Mouse (Mus musculus): ENCODE results near the gene Rnf144b.

Gene Rnf144b

DNA sequence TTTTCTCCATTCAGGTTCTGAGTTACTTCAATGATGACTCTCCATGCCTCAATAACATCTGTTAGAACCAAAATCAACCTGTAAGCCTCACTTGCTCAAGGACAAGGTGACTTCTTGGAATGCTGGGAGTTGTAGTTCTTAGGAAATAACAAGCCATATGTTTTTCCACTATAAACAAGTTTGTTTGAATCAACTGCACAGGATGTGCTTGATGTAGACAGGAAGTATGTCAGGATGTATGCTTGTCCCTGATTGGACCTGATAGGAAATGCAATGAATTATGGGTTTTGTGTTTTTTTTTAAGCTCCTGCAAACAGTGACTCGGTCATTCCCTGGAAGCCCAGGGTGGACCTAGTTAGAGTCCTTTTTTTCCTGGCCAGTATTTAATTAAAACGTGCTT lies 139.5 kb downstream of the Rnf144b start:
- no peak for DNase-seq (ENCODE audit: low read depth, low spot score)

DNA sequence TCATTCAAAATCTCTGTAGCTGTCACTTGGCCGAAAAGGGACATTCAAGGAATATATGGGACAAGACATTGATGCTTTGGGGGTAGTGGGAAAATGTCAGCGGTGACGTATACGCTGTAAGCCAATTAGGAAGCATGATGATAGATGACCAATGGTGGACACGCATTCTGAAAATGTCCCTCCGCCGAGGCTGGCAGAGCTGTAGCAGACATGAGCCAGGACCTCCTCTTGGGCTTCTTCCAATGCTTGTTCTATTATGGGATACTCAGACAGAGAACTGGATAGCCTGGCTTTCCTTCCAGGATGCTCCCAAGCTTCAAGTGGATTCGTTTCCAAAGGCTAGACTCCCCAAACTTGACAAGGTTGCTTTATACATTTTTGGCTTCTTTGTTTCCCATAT lies 141.9 kb downstream of the Rnf144b start:
- DNase-seq (ENCODE audit: low read depth, low spot score) = no peak

DNA sequence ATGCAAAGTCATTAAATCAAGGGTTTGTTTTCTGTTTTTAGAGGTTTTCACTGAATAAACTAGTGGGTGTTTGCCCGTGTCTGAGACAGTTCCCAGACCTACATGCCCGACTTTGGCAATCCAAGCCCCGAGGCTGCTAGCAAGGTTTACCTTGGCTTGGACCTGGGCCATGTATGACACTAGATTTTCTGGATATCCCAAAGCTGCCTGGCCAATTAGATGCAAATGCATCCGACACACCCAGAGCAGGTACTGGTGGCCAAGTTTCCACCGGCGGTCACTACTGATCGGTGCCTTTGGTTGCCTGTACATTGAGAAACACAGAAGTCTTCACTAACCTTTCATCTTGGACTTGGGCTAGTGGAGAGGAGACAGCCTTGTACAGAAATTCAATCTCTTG lies 144.0 kb downstream of the Rnf144b start:
- no peak for DNase-seq (ENCODE audit: low read depth, low spot score)

DNA sequence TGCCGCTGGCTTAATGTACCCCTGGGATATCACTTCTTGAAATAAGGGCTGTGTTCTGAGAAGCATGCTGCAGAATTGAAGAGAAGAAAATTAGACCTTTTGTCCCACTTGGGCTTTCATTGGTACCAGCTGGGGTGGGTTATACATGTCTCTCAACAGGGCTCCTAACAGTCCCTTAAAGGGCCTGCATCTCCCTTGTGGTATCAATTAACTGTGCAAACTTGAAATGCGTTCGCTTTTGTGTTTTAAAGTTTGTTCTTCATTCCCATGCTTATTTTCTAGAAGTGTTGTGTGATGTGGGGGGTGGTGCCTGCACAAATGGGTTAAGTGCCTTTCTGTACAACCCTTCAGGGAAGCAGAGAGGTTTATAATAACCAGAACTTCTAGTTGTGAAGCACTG lies 145.8 kb downstream of the Rnf144b start:
- DNase-seq (ENCODE audit: low read depth, low spot score) = no peak

DNA sequence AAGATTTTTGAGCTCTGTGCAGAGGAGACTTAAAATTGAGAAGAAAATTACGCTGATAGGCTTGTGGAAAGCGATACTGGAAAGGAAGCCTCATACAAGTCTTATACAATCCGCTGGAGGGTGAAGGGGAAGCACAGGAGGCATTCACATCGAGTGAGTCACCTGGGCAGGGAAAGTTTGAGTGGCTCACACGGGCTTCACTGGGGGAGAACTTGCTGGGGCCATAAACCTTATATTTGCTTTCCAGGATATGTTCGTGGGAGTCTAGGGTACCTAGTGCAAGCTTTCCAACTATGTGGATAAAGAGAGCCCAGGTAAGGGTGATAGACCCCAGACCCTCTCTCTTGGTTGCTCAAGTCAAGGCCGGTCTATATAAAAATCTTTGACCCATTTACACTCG lies 150.5 kb downstream of the Rnf144b start:
- DNase-seq (ENCODE audit: low read depth, low spot score) = no peak

DNA sequence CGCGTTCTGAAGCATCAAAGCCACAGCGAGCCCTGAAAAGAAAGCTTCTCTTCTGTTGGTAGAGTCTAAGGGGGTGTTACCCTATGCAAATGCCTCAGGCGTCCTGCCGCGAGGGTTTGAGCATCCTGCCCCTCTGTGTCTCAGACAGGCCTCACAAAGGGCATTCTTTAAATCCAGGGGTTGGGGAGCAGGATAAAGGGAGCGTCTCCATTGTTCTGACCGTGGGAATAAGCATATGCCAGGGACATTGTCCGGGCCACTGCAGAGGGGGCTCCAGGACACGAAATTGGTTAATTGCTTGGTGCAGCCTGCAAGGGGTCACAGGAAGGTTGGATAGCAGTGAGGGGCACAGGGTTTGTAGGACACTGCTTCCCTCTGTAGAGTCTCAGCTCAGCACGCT lies 151.0 kb downstream of the Rnf144b start:
- no peak for DNase-seq (ENCODE audit: low read depth, low spot score)

DNA sequence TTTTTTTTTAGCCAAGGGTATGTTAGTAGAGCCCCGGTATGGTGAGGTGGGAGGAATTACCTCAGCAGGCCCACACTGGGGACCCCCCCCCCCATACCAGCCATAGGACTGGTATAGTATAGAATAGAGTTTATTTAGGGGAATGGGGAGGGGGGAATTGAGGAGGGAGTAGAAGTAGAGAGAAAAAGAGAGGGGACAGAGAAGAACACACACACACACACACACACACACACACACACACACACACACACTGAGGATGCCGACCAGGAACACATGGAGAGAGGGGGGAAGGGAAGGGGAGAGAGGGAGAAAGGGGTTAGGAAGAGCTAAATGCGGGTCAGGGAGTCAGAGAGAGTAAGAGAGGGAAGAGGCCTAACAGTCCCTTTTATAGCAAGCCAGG lies 151.7 kb downstream of the Rnf144b start:
- no peak for DNase-seq (ENCODE audit: low read depth, low spot score)

DNA sequence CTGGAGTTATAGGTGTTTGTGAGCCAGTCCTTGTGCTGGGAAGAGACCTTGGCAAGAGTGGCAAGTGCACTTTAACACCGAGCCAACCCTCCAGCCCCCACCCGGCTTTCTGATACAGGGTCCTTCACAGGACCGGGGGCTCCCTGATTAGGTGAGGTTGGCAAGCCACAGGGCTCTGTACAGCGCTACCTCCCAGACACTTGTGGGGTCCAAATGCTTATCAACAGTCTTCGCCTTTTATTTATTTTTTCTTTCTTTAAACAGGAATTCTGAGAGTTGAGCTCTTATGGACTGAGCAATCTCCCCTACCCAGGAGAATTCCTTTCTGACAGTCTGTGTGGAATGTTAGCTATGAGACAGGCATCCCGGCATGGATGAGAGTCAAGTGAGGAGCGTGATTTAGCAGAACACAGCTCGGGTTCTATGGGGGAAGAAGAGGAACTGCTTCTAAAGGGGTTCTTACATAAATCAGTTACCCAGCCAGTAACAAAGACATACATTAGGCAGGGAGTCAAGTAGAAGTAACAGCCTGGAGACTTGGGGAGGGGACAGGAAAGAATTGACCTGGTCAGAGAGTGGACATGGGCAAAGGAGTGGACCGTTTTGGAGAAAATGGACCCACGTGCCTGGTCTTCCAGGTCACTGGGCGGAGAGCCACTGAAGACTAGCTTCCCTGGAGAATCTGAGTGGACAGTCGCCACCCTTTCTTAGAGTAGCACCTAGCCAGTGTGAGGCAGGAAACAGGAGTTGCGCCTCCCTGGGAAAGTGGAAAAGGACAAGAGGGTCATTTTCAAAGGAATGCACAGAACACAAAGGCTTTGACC lies 154.8 kb downstream of the Rnf144b start:
- no peak for DNase-seq (ENCODE audit: low read depth, low spot score)

DNA sequence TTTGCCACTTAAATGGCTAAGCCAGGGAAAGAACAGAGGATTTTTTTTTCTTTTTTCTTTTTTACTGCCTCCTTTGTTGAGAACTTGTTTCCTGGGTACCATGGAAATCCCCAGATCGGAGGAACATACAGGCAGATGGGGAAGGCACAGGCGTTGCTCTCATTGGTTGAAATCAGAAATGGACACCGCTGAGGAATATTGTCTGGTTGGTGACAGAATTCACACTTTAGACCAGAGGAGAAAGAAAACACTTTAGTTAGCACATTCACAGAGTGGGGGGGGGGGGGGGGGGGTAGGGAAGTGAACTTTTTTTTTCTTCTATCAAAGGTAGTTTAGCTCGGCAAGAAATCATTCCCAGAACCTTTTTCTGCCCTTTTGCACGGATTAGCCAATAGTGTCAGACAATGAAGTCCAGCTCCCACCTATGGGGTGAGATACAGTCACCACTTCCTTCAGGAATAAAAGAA lies 155.4 kb downstream of the Rnf144b start:
- no peak for DNase-seq (ENCODE audit: low read depth, low spot score)

DNA sequence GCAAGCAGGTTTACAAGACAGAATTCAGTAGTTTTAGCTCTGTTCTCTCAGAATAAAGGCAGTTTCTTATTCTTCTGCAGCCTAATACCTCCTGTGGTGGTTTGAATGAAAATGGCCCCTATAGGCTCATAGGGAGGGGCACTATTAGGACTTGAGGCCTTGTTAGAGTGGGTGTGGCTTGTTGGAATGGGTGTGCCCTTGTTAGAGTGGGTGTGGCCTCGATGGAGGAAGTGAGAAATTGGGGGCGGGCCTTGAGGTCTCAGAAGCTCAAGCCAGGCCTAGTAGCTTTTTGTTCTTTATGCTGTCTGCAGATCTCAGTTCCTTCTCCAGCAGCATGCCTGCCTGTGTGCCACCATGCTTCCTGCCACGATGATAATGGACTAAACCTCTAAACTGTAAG lies 159.8 kb downstream of the Rnf144b start:
- no peak for DNase-seq (ENCODE audit: low read depth, low spot score)

DNA sequence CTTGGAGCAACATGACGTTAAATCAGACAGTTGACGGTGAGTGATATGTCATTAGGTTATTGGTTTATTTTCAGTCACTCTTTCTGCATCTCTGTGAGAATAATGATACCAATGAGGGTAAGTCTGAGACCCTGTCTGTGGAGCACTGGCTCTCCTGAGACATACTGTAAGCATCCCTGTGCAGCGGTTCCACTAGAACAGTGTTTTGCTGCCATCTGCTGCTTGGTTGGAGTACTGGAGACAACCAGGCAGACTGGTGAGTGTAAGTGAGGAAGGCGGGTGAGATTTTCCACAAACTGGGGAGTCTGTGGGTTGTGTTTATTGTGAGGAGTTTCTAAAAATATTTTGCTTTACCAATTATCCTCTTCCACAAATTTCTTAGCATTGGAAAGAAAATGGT lies 166.0 kb downstream of the Rnf144b start:
- peak; percentile 42 for DNase-seq (ENCODE audit: low read depth, low spot score)

DNA sequence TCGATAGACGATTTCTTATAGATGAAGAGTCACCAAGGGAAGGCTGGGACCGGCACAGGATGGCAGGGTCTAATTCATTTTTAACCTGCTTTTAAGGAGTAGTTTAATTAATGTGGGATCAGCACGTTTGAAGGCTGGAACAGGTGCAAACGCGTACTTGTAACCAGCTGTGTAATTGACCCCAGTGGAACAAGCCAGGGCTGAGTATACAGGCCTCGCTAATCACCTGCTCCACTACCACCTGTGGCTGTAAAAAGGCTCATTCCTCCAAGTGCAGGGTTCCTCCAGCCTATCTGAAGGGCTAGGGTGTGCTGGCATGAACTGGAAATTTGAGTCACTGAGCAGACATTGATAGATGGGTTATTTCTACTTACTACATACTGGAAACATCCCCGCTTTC lies 174.0 kb downstream of the Rnf144b start:
- no peak for DNase-seq (ENCODE audit: low read depth, low spot score)
